21 mouse cellular contexts compared by ENCODE assay signal in the genomic region with DNA sequence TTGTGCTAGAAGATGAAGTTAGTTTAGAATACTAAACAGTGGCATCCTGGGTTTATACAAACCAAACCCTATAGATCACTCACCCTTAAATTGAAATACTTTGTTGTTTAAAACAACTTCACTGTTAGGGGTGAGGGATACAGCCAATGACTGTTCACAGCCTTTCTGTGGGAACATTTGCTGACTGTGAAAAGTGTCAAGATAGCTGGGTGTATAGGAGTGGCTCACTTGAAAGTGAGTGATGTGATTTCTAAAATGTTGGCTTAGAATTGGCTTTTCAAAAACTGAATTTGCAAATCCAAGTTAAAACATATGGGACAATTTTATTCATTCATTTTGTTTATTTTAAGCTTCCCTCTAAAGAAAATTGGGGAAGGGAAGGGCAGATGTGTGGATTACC.
DNase-seq lines count a peak whose midpoint lies in the region; ATAC-seq and TF ChIP-seq lines count a peak whose summit lies in the region.
"Had no signal": no experiment of that assay in that cellular context is flagged by ENCODE, and none has a peak within 500 bp of the region (broad histone marks: within the 10 kb centered on the region; RNA-seq: fewer than 3 reads in every experiment).

No protein-coding gene starts in this region.

- DNase-seq in forebrain, embryonic 11.5 days (ENCODE audit: low spot score) = no peak
- peak; percentile 50 for DNase-seq in brain, embryonic 14.5 days (ENCODE audit: low read depth)
- no peak for DNase-seq in lung, postnatal 0 days (ENCODE audit: low spot score)
- DNase-seq: adrenal gland, adult 8-10 months; adrenal gland, postnatal 25 days; cerebellum, adult 11-12 months; cerebellum, adult 8-10 months; cerebellum, postnatal 10 days; cerebellum, postnatal 36 days; gastrocnemius, adult 2 months; gastrocnemius, postnatal 14 days; heart, adult 11 months; kidney, adult 8-10 months had no signal

- ATAC-seq in forebrain, embryonic 15.5 days (replicated peaks) = peak; percentile 75; the same call in 1 of the 2 replicates
- no peak for ATAC-seq in forebrain, embryonic 11.5 days (replicated peaks; ENCODE audit: low FRiP score)
- ATAC-seq in forebrain, embryonic 16.5 days = peak; percentile 83
- ATAC-seq in lung, postnatal 0 days = no peak
- ATAC-seq in CD4-positive, CD25-positive, alpha-beta regulatory T cell, adult 4 months = no peak
- ATAC-seq: activated CD4-positive, CD25-positive, alpha-beta regulatory T cell, adult 4 months; intestine, postnatal 0 days had no signal

- H3K4me2 ChIP-seq in forebrain, embryonic 15.5 days (replicated peaks) = no peak overlapping the region
- no peak overlapping the region for H3K4me2 ChIP-seq in forebrain, embryonic 11.5 days (ENCODE audit: low read depth, low read length, severe bottlenecking)
- no peak overlapping the region for H3K4me2 ChIP-seq in forebrain, embryonic 16.5 days (ENCODE audit: low read length)
- no peak overlapping the region for H3K4me2 ChIP-seq in lung, postnatal 0 days (replicated peaks; ENCODE audit: low read depth, low read length)
- H3K4me2 ChIP-seq: heart, embryonic 11.5 days; hindbrain, embryonic 12.5 days; hindbrain, embryonic 15.5 days had no signal

- no peak overlapping the region for H3K9ac ChIP-seq in forebrain, embryonic 15.5 days (replicated peaks)
- H3K9ac ChIP-seq in forebrain, embryonic 11.5 days (ENCODE audit: low read length) = no peak overlapping the region
- no peak overlapping the region for H3K9ac ChIP-seq in forebrain, embryonic 16.5 days (replicated peaks; ENCODE audit: low read depth, low read length)
- no peak overlapping the region for H3K9ac ChIP-seq in lung, postnatal 0 days (replicated peaks; ENCODE audit: low read depth)
- H3K9ac ChIP-seq: hindbrain, embryonic 12.5 days; hindbrain, embryonic 15.5 days had no signal

- H3K4me1 ChIP-seq in forebrain, embryonic 15.5 days = 0 out of 2 replicates have a peak, but pooled peaks cover 2% of the 10 kb centered on the region
- H3K4me1 ChIP-seq in forebrain, embryonic 11.5 days (replicated peaks; ENCODE audit: control insufficient read depth, insufficient read depth, low read length) = no peaks in the 10 kb centered on the region
- no peaks in the 10 kb centered on the region for H3K4me1 ChIP-seq in forebrain, embryonic 16.5 days (replicated peaks; ENCODE audit: control insufficient read depth, insufficient read depth, low read length)
- no peaks in the 10 kb centered on the region for H3K4me1 ChIP-seq in lung, postnatal 0 days (ENCODE audit: insufficient read depth, low read depth, low read length)
- H3K4me1 ChIP-seq: hindbrain, embryonic 12.5 days; hindbrain, embryonic 15.5 days had no signal

- H3K4me3 ChIP-seq in forebrain, embryonic 15.5 days = no peak overlapping the region
- no peak overlapping the region for H3K4me3 ChIP-seq in forebrain, embryonic 11.5 days (ENCODE audit: low read depth, low read length)
- H3K4me3 ChIP-seq in forebrain, embryonic 16.5 days (replicated peaks; ENCODE audit: low read length) = no peak overlapping the region
- no peak overlapping the region for H3K4me3 ChIP-seq in lung, postnatal 0 days (ENCODE audit: low read depth, low read length)
- H3K4me3 ChIP-seq: gastrocnemius, adult 2 months; hindbrain, embryonic 12.5 days; hindbrain, embryonic 15.5 days had no signal

- no peak for TF ChIP-seq EP300 in lung, postnatal 0 days (IDR thresholded peaks at IDR 0.05)

- no peaks in the 10 kb centered on the region for H3K9me3 ChIP-seq in forebrain, embryonic 15.5 days
- H3K9me3 ChIP-seq in forebrain, embryonic 11.5 days (ENCODE audit: control insufficient read depth, low read length) = no peaks in the 10 kb centered on the region
- H3K9me3 ChIP-seq in forebrain, embryonic 16.5 days (ENCODE audit: control insufficient read depth, low read length) = no peaks in the 10 kb centered on the region
- H3K9me3 ChIP-seq in lung, postnatal 0 days (ENCODE audit: low read length) = no peaks in the 10 kb centered on the region
- H3K9me3 ChIP-seq: hindbrain, embryonic 12.5 days; hindbrain, embryonic 15.5 days had no signal

- no peak for TF ChIP-seq POLR2A in brain, embryonic 14.5 days (IDR thresholded peaks at IDR 0.05; ENCODE audit: borderline replicate concordance, extremely low read depth, insufficient read depth, insufficient read length, poor library complexity, severe bottlenecking)

- no peak for TF ChIP-seq CTCF in brain, embryonic 14.5 days (IDR thresholded peaks at IDR 0.05; ENCODE audit: borderline replicate concordance, extremely low read depth, insufficient read depth, insufficient read length)
- no peak for TF ChIP-seq CTCF in lung, postnatal 0 days (IDR thresholded peaks at IDR 0.05)

- H3K27me3 ChIP-seq in forebrain, embryonic 15.5 days = no peaks in the 10 kb centered on the region
- H3K27me3 ChIP-seq in forebrain, embryonic 11.5 days (ENCODE audit: control insufficient read depth, insufficient read depth, low read length) = no peaks in the 10 kb centered on the region
- no peaks in the 10 kb centered on the region for H3K27me3 ChIP-seq in forebrain, embryonic 16.5 days (replicated peaks; ENCODE audit: control insufficient read depth, insufficient read depth, low read length)
- H3K27me3 ChIP-seq in lung, postnatal 0 days (replicated peaks; ENCODE audit: insufficient read depth, low read length) = no peaks in the 10 kb centered on the region
- H3K27me3 ChIP-seq: hindbrain, embryonic 12.5 days; hindbrain, embryonic 15.5 days had no signal

- H3K36me3 ChIP-seq in forebrain, embryonic 15.5 days = no peaks in the 10 kb centered on the region
- no peaks in the 10 kb centered on the region for H3K36me3 ChIP-seq in forebrain, embryonic 11.5 days (ENCODE audit: control insufficient read depth, insufficient read depth, low read length)
- no peaks in the 10 kb centered on the region for H3K36me3 ChIP-seq in forebrain, embryonic 16.5 days (ENCODE audit: control insufficient read depth, insufficient read depth)
- no peaks in the 10 kb centered on the region for H3K36me3 ChIP-seq in lung, postnatal 0 days (ENCODE audit: insufficient read depth, low read length)
- H3K36me3 ChIP-seq: hindbrain, embryonic 12.5 days; hindbrain, embryonic 15.5 days had no signal

- H3K27ac ChIP-seq in forebrain, embryonic 15.5 days (replicated peaks) = no peak overlapping the region
- no peak overlapping the region for H3K27ac ChIP-seq in forebrain, embryonic 11.5 days (ENCODE audit: low read depth, low read length)
- no peak overlapping the region for H3K27ac ChIP-seq in forebrain, embryonic 16.5 days (ENCODE audit: low read length)
- no peak overlapping the region for H3K27ac ChIP-seq in lung, postnatal 0 days (ENCODE audit: low read length)
- H3K27ac ChIP-seq: gastrocnemius, adult 2 months; hindbrain, embryonic 12.5 days; hindbrain, embryonic 15.5 days had no signal

Comparison
In these comparisons a context has a peak if more than half of its experiments do, and no peak if none do; other contexts are left out.
1. ATAC-seq: peak in forebrain, embryonic 15.5 days (single experiment) and forebrain, embryonic 16.5 days (single experiment); none in forebrain, embryonic 11.5 days (single experiment), lung, postnatal 0 days (single experiment) and CD4-positive, CD25-positive, alpha-beta regulatory T cell, adult 4 months (single experiment).